Mouse (Mus musculus): Measurements from ENCODE around the gene Pibf1.
A peak's percentile ranks its signal among the peaks of the same experiment; 100 is the strongest.

The Pibf1 gene

GRCm38 (mm10) chr14:99141786-99142633 lies 42.8 kb downstream of the Pibf1 start:
- DNase-seq = peak; percentile 63 to 72

- DNase-seq = no peak
These were observed 47.6 kb downstream of the Pibf1 start for GRCm38 (mm10) chr14:99146841-99147240.

GRCm38 (mm10) chr14:99152683-99153082 lies 53.5 kb downstream of the Pibf1 start:
- DNase-seq = no peak

- DNase-seq = no peak
These were observed 60.7 kb downstream of the Pibf1 start for GRCm38 (mm10) chr14:99159940-99160339.

- DNase-seq = no peak
These were observed 63.8 kb downstream of the Pibf1 start for GRCm38 (mm10) chr14:99163051-99163450.

GRCm38 (mm10) chr14:99174138-99174745 lies 75.0 kb downstream of the Pibf1 start:
- no peak for DNase-seq

- no peak for DNase-seq
These were observed 77.3 kb downstream of the Pibf1 start for GRCm38 (mm10) chr14:99176559-99176958.

GRCm38 (mm10) chr14:99190153-99190790 lies 91.0 kb downstream of the Pibf1 start:
- DNase-seq = no peak

GRCm38 (mm10) chr14:99205865-99206264 lies 106.6 kb downstream of the Pibf1 start:
- DNase-seq = no peak

- DNase-seq = no peak
These were observed 107.4 kb downstream of the Pibf1 start for GRCm38 (mm10) chr14:99206591-99206990.

- DNase-seq = no peak
These were observed 111.2 kb downstream of the Pibf1 start for GRCm38 (mm10) chr14:99210431-99210830.

GRCm38 (mm10) chr14:99218396-99219012 lies 119.3 kb downstream of the Pibf1 start:
- DNase-seq = no peak

- DNase-seq = no peak
These were observed 120.5 kb downstream of the Pibf1 start for GRCm38 (mm10) chr14:99219757-99220171.

GRCm38 (mm10) chr14:99225929-99226328 lies 126.7 kb downstream of the Pibf1 start:
- no peak for DNase-seq

GRCm38 (mm10) chr14:99229071-99229780 lies 130.0 kb downstream of the Pibf1 start:
- no peak for DNase-seq

- no peak for DNase-seq
These were observed 133.8 kb downstream of the Pibf1 start for GRCm38 (mm10) chr14:99233056-99233455.

GRCm38 (mm10) chr14:99237115-99237514 lies 137.9 kb downstream of the Pibf1 start:
- DNase-seq = no peak

GRCm38 (mm10) chr14:99240563-99240962 lies 141.3 kb downstream of the Pibf1 start:
- DNase-seq = no peak

GRCm38 (mm10) chr14:99244508-99244907 lies 145.3 kb downstream of the Pibf1 start:
- DNase-seq = no peak

- DNase-seq = no peak
These were observed 162.8 kb downstream of the Pibf1 start for GRCm38 (mm10) chr14:99262026-99262425.

GRCm38 (mm10) chr14:99263816-99264215 lies 164.6 kb downstream of the Pibf1 start:
- no peak for DNase-seq

- no peak for DNase-seq
These were observed 166.6 kb downstream of the Pibf1 start for GRCm38 (mm10) chr14:99265791-99266190.

GRCm38 (mm10) chr14:99266749-99267148 lies 167.5 kb downstream of the Pibf1 start:
- DNase-seq = no peak
